Mouse (Mus musculus): Measurements from ENCODE around the gene Zfp644.
"Not testable (repeated sequence)": the region's sequence is repeated elsewhere in the genome, so short reads cannot be mapped to it uniquely, and the experiment has no call there.

Zfp644 gene

DNA sequence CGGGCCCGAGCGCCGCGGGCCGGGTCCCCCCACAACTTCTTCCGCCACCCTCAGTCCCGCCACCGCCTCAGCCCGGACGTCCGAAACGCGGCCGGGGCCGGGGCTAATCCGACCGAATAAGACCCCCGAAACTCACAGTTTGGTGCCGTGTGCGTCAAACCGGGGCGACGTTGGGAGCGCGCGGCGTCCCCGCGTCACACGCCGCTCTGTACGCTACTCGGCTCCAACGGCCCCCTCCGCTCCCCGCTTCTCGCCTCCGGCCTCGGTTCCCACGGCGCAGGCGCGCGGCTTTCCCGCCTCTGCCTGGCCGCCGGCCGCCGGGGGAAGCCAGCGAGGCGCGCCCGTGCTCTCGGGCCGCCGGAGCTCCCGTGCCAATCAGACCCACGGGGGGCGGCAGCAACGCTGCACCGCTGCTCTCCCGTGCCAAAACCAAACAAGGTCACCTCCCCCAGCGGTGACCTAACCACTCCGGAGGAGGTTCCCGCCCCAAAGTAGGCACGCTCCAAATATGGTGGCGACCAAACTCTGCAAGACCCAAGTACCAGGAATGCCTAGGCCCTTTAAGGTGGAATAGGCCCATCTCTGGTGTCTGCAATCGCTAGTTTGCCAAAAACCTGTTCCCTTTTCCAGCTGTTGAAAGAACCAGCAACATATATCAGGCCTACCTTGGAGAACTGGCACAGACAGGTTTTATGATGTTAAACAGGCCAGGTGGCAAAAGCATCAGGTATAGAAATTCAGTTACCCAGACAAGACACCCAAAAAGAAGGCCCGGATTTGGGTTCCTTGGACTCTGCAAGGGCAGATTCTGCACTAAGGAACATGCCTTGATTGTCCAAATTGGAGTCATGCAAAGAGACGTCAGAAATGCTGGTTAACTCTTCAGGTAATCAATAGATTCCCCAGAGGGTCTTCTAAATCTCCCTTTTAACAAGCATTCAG is at the start of gene Zfp644:
TSS of gene Zfp644 (minus strand) at position 892 of the 942 bp plus-strand sequence.
- peak; percentile 86 to 91 for DNase-seq

DNA sequence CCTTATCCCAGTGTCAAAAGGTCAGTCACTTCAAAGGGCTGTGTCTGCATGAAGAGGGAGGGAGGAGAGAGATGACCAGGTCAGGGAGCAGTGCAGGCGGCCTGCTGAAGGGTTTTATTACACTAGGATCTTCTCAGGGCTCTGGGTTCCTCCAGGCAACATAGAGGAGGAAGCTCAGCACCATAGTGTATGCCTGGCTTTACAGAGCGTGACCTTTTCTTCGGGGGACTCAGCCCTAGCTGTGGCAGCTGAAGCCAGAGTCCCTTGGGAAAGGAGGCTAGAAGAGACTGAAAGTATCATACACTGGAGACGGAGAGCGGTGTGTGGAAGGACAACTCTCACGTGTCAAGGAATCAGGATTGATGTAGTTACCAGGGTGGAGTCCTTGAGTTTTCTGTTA is 42.6 kb upstream of the Zfp644 start:
- DNase-seq = no peak

DNA sequence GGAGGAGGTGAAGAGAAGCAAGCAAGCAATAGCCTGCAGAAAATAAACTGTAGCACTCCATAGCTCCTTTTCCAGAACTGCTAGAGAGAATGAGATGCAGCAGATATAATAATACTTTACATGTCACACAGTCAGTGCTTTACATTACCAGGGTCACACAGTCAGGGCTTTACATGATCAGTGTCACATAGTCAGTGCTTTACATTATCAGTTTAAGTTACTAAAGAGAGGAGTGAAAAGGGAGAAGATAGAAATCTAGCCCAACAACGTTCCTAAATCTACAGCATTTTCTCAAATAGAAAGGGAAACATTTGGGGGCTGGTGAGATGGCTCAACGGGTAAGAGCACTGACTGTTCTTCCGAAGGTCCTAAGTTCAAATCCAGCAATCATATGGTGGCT is 26.4 kb upstream of the Zfp644 start:
- no peak for DNase-seq

DNA sequence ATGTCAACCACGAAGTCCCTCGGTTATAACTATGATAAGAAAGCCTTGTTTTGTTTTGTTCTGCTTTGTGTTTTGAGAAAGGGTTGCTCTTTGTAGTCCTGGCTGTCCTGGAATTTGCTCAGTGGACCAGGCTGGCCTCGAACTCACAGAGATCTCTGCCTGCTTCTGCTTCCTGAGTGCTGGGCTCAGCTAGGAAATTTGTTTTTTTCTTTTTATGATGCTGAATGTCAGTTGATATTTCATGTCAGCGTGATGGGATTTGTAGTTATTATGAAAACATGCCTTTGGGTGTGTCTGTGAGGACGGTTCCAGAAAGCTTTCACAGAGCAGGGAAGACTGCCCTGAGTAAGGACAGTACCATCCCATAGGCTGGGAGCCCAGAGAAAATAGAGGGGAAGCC is 25.7 kb upstream of the Zfp644 start:
- DNase-seq = no peak

DNA sequence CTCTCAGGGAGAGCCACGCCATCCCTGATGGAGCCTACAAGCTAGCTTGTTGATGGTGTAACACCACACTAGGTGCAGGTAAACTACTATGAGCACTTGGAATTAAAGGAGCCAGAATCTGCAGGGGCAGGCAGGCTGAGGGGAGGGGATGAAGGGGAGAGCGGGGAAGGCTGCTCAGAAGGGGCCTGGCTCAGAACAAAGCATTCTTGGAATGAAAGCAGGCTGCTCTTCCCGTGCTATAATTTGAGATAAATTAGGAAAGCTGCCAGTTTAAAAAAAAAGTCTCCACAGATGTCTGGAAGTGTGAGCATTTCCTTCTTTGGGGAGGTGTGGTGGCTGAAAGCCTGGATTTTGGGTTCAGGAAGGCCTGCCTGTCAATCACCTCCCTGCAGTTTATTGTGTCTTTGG is 14.8 kb upstream of the Zfp644 start:
- DNase-seq = peak in 1 of 2 experiments; percentile 5

DNA sequence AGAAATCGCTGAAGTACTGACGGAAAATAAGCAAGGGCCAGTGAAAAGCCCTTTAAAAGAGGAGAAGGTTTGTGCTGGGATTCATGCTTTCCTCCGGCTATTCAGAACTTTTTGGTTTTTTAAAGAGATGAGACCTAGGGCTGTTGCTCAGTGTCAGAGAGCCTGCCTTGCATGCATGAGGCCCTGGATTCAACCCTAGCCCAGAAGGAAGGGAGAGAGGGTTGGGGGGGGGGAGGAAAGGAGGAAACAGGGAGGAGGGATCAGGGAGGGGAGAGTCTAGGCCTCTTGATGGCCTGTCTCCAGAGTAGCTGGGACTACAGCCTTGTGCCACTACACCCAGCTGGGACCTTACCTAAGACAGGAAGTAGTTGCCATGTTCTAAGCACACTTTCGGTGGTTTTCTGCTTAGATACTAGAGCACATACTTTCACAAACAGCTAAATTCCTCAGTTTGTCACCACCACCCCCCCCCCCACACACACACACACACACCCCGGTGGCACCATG is 14.2 kb upstream of the Zfp644 start:
- no peak for DNase-seq

DNA sequence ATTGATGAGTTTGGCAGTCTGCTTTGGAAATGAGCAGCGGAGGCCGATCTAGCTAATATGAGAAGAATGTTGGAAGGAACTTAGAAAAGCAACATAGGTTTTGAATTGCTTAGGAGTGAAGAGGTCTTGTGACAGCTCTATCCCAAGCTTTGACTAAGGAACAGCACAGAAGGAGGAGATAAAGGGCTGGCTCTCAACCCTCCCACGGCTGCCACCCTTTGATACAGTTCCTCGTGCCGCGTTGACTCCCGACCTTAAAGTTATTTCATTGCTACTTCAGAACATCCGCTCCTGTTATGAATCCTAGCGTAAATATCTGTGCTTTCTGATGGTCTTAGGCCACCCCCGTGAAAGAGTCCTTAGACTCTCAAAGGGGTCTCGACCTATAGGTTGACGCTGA is 13.5 kb upstream of the Zfp644 start:
- no peak for DNase-seq

DNA sequence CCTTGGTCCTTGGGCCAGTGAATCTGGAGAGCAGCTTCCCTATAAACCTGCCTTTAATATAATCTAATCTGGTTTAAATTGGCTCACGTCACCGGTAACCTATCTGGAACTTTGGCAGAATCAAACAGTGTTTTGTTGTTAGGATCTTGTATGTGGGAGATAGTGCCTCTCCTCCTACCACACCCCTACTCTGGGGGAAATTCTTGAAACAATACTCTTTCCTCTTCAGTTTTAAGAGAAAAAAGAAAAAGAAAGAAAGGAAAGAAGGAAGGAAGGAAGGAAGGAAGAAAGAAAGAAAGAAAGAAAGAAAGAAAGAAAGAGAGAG is 13.0 kb upstream of the Zfp644 start:
- DNase-seq = no peak

DNA sequence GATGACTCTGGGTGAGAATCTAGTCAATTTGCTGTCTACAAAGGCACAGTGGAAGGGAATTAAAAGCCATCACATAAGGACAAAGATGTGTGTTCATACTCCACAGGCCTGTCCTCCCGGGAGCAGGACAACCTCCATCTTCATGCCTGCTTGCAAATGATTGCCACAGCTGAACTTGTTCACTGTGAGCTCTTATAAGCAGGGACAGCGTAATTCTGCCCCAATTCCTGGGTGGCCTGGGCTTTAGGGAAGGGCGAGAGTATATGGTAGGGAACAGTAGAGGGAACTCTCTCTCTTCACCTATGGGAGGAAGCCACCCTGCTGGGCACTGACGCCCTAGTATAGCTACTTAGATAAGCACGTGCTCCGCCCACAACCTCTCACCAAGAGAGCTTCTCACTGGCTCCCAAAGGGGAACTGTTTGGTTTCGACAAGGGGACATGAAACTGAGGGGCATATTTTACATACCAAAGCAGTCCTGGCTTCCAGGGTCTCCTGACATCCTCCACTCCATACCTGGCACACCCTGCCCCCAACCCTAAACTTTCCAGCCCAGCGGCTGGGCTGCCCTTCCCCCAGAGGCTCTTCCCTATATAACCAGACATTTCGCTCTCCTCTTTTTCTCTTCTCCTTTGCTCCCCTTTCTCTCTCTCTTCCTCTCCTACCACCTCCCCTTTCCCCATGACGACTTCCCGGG is 12.4 kb upstream of the Zfp644 start:
- no peak for DNase-seq

DNA sequence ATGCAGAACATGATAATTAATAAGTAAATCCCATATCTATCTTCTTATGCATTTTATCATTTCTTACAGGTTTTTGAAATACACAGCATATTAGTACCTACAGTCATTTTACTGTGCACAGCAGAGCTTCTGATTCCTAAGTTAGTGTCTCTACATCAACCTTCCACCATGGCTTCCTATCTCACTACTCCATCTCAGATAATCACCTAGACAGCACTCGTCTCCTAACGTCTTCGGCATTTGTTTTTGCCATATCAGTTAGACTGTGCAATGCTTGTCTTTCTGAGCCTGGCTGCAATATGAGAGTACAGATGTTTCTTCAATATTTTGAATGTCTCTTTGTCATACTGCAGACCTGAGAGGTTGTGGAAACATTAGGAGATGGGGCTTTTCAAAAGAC is 9.3 kb upstream of the Zfp644 start:
- DNase-seq = no peak

DNA sequence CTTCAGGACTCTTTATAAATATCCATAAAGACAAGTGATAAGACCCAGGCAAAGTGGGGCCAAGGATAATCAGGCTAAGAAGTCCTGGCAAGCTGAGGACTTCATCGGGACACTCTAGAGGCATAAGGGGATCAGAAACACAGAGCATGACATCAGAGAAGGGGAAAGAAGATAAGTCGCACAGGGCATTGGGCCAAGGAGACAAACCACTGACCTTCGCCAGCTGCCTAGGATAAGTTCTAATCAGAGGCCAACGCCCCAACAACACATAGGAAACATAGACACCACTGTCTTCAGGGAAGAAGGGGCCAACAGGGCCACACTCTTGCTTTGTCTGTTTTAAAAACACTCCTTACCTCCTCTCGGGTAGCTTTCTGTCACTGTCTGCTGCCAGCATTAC is 8.1 kb upstream of the Zfp644 start:
- no peak for DNase-seq

DNA sequence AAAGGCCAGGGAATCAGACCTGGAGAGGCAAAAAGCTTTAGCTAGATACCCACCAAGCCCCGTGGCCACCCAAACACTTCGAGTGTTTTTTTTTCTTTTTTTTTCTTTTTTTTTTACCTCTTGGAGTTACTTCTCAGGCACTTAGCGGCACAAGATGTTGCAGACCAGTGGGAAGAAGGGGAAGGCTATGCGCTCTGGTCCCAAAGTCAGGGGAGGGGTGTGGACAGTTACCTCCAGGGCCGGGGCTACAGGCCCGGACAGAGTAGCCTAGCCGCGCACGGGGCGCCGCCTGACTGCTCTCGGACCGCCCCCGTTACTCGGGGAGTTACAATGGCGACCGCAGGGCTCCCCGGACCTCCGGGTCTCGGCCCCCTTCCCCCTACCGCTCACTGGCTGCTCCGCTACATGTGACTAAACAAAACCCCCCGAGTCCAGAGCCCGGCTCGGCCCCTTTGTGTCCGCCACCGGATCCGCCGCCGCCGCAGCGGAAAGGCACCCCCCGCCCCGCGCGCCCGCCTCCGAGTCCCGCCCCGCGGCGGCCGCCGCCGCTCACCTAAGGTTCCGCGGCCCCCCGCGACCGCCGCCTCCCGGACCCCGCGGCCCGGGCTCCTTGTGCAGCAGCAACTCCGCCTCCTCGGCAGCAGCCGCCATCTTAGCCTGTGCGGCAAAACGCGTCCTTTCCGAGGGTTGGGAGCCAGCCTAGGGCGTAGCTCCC is 1.2 kb downstream of the Zfp644 start:
- peak; percentile 68 to 85 for DNase-seq

DNA sequence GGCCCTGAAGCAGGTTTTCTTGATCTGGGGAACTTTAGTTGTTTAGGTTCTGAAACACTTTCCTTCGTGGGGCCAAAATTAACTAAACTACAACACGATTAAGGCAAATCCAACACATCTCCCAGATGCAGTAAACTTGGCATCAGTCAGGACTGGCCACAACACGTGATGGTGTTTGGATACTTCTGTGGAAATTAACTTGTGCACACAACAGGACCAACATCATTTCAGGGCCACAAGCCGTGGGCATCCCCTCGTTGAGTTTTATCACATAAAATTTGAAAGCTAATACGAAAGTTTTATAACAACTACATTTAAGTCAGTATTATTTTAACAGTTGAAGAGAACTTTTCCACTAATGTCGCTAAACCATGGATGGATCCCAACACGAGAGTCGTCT is 1.9 kb downstream of the Zfp644 start:
- no peak for DNase-seq

DNA sequence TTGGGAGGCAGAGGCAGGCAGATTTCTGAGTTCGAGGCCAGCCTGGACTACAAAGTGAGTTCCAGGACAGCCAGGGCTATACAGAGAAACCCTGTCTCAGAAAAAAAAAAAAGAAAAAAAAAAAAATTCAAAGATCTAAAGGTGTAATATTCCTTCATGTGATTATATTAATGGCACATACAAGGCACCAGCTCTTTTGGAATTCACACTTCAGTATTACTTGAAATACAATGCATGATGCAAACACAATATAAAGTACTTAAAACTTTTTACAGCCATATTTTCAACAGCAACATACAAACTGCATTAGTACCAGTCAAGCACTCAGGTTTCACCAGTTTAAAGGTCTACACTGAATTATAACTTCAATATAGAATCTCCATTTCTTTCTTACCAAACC is 2.4 kb downstream of the Zfp644 start:
- DNase-seq = no peak

DNA sequence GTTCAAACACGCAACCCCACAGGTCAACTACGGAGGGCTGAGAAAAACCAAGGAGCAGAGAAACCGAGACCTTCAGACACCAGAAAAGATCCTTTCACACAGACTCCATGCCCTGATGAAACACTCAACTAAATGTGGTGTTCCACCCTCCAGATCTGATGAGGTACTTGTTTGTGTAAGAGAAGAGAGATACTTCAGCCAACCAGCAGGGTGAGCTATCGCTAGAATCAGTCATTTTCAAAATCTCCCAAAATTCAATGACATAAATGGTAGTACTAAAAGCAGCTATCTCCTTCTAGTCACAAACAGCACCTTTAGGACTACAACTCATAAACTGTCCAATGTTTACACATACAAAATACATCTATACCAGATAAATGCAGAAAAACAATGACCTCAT is 4.1 kb downstream of the Zfp644 start:
- DNase-seq = peak in 1 of 2 experiments; percentile 28

DNA sequence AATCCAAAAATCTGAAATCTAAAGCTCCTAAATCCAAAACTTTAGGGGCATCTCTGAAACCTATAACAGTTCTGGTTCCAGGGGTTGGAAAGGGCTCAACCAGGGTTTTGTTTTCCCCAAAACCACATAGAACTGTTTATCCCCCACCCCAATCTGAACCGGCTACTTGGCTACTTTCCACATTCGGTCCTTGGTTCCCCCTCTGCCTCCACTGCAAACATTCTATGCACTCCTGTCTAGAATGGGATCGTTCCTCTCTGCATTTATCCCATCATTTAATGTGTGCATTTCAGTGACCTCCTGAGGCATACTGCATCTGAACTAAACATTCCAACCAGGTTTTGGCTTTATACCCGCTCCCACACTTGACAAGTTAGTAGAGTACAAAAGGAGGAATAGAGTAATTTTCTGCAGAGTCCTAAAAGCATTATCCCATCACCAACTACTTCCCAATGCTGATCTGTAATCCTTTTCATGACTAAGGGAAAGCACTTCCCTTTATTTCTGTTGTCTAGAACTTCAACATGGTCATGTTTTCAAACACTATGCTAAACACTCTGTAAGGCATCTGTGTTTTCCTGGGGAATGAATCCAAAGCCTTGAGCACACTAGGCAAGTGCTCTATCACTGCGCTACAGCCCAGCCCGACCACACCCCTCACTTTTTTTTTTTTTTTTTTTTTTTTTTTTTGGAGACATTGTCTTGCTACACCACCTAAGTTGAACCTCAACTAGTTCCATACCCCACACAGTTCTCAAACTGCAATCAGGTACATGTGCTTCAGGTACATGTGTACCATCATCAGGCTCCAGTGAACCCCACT is 16.2 kb downstream of the Zfp644 start:
- no peak for DNase-seq

DNA sequence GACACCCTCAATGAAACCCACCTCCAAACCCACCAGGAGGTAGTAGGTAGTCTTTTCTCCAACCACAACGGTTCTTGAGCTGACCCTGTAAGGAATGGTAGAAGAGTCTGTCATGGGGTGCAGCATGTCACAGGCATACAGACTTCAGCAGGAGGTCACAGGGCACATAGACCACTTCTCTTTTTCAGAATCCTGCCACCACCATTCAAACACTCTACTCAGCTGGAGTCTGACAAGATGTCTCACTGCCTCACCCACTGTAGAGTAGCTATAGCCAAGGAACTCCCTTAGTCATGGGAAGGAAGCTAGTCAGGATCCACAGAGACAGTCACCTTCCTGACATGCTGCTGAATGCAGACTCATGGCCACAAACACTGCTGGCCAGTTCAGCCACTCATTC is 17.4 kb downstream of the Zfp644 start:
- DNase-seq = no peak

DNA sequence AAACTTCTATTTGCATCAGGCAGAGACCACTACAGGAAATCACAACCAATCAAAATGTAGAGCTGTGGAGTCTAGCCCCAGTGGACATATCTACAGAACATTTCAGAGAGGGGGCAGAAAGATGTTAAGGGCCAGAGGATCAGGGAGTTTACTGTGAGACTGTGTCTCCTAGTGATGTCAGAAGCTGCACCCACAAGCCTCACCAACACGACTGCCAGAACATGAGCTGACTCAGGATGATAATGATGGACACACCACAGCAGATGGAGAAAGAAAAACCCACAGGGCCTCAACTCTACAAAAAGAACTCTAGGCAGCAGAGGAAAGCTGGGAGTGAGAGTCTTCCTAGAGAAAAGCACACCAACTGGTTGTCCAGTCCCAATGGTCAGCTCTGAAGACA is 18.3 kb downstream of the Zfp644 start:
- not testable (repeated sequence) for DNase-seq

DNA sequence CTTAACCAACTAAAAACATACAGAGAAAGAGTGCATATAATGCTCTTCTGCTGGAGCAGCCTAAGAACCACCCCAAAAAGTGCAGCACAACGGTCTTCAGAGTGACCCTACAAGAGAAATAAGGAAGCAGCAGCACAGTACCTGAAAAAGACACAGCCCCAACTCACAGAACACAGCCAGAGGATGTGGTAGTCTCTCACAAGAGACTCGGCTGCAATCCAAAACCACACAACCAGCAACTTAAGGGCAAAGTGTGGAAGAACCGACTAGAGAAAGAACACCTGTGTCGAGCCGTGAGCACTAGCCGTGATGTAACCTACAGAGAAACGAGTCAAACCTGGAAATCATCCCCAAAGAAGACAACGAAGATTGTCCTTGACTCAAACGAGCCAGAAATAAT is 20.3 kb downstream of the Zfp644 start:
- no peak for DNase-seq

DNA sequence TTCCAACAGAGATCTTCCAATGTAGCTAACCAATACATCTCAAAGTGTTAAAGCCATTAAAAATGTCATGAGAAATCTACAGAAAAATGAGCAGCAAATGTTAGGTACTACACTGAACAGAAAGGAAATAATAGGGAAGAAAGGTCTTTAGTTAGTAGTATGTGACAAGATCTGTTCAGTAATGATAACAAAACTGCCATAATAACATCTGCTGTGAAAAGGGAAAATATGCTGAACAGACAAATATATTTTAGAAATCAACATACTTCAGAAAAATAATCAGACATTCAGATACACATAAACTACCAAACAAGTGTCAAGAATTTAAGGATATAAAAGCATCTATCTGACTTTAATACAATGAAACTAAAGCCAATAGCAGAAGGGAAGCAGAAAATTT is 24.5 kb downstream of the Zfp644 start:
- no peak for DNase-seq

DNA sequence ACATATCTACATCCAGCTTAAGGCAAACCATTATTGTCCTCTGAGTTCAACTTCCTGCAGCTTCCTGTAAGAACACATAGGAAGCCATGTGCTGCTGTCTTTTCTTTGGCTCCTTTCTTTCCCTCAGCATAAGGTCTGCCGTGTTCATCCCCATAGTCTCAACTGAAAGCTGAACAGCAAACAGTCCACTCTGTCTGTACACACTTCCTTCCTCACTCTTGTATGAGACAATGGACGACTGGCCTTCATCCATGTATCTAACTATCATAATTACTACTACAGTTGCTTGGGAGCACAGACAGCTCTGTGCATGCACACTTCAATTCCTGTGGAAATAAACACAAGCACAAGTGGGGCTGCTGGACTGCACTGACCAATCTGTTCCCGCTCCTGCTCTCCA is 25.2 kb downstream of the Zfp644 start:
- DNase-seq = no peak

DNA sequence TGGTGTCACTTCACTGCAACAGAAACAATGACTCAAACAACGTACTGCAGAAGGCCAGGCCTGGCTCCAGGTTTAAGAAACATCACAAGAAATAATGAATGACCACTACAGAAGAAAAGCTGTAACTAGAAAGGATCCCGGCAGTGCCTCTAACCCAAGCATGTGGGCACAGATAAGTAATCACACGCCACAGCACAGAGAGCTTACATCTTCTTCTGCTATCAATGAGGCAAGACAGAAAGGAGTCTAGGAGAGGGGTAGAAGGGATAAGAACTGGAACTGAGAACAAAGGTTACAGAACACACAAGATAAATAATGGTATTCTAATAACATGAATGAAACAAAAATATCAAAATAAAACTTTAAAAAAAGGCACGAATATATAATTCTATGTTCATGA is 32.2 kb downstream of the Zfp644 start:
- DNase-seq = no peak

DNA sequence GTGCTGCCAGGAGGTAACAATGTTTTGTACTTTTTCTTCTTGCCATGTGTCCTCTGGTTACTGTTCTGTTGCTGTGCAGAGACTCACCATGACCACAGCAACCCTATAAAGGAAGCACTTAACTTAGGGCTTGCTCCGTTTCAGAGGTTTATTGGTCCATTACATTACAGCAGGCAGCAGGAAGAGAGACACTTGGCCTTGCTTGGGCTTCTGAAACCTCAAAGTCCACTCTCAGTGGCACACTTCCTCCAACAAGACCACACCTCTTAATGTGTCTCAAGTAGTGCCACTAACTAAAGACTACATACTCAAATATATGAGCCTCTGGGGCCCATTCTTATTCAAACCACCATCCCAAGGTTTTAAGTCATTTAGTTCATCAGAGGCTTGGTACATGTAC is 36.2 kb downstream of the Zfp644 start:
- no peak for DNase-seq
